Mouse (Mus musculus): ENCODE results near the gene Calml3. TPM values are rescaled to one million over a fixed set of nuclear protein-coding genes. Genes with fewer than 3 reads are reported as not detected.

Calml3 gene
- total RNA-seq, 2 experiments from 2014 or later = not detected

Other genes starting within 250 kb of the Calml3 start
- gene Fam208b, start 193.2 kb downstream of the Calml3 start, total RNA-seq (2015) = 42.2 and 65.3 TPM in 2 replicates
- 24.7 and 37.0 TPM in 2 replicates for gene Fam208b, start 193.2 kb downstream of the Calml3 start, total RNA-seq (2017)
- 4.4 and 4.7 TPM in 2 replicates for gene Asb13, start 170.3 kb downstream of the Calml3 start, total RNA-seq (2015)
- gene Asb13, start 170.3 kb downstream of the Calml3 start, total RNA-seq (2017) = 3.3 and 3.8 TPM in 2 replicates
- gene Calm4, start 33.4 kb upstream of the Calml3 start, total RNA-seq (2015) = not detected in 2 replicates
- gene Calm4, start 33.4 kb upstream of the Calml3 start, total RNA-seq (2017) = not detected in 2 replicates
- not detected in 2 replicates for gene Calm5, start 49.9 kb upstream of the Calml3 start, total RNA-seq (2015)
- gene Calm5, start 49.9 kb upstream of the Calml3 start, total RNA-seq (2017) = not detected in 2 replicates
- gene Net1, start 113.9 kb upstream of the Calml3 start, total RNA-seq (2015) = 34.2 and 37.4 TPM in 2 replicates
- 83.5 and 102 TPM in 2 replicates for gene Net1, start 113.9 kb upstream of the Calml3 start, total RNA-seq (2017)
- gene Tubal3, start 114.0 kb upstream of the Calml3 start, total RNA-seq (2015) = not detected in 2 replicates
- not detected in 2 replicates for gene Tubal3, start 114.0 kb upstream of the Calml3 start, total RNA-seq (2017)
- gene Ucn3, start 141.0 kb upstream of the Calml3 start, total RNA-seq (2015) = not detected in 2 replicates
- not detected in 2 replicates for gene Ucn3, start 141.0 kb upstream of the Calml3 start, total RNA-seq (2017)
- not detected in 2 replicates for gene Akr1c14, start 244.7 kb upstream of the Calml3 start, total RNA-seq (2015)
- gene Akr1c14, start 244.7 kb upstream of the Calml3 start, total RNA-seq (2017) = 0.30 TPM in 1 of 2 replicates, not detected in the other